Mouse (Mus musculus) olfactory bulb, adult 2 months (tissue): ENCODE results near the gene Bank1.

ENCODE experiments used
- CTCF ChIP-seq: fragments of 200-500 bp; IDR thresholded peaks from 2 replicates; pipeline ENCODE4 v1.5.1; 2012; ENCODE audit warnings: low read depth, mild to moderate bottlenecking, low read length, moderate library complexity; ENCODE audit not compliant: insufficient read depth
- POLR2A ChIP-seq: fragments of 200-500 bp; IDR thresholded peaks from 2 replicates; pipeline ENCODE4 v1.6.1; 2012; ENCODE audit warnings: mild to moderate bottlenecking, low read depth, low read length, moderate library complexity; ENCODE audit not compliant: insufficient read depth

DNA sequence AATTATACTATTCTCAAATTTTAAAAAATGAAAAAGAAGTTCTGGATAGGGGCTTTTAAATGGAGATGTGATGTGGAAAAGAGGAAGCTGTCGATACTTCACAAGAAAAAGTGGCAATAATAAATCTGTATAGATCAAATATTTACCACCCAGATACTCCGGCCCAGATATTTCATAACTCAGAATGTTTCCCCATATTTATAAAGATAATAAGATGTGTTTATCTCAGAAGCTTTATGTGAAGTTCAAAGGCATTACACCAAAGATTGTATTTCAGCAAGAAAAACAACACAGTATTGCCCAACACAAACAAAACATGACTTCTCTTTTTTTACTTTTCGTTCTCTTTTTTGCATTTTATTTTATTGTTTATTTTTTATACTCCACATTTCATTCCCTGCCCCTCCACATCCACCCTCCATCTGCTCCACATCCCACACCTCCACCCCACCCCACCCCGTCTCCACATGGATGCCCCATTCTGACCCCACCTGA is 42.7 kb upstream of the Bank1 start:
- TF ChIP-seq POLR2A (no peak), CTCF (no peak)
